Mouse (Mus musculus) Muller cell, postnatal 12 days (primary cell): ENCODE measurements around the gene Rhox2b.
"Not testable (repeated sequence)": the region's sequence is repeated elsewhere in the genome, so short reads cannot be mapped to it uniquely, and the experiment has no call there.

ENCODE experiments used
- DNase-seq: peaks from one replicate; pipeline ENCODE4 v3.0.0-alpha.2; 2015; ENCODE audit errors: inconsistent ontology term

Rhox2b gene

DNA sequence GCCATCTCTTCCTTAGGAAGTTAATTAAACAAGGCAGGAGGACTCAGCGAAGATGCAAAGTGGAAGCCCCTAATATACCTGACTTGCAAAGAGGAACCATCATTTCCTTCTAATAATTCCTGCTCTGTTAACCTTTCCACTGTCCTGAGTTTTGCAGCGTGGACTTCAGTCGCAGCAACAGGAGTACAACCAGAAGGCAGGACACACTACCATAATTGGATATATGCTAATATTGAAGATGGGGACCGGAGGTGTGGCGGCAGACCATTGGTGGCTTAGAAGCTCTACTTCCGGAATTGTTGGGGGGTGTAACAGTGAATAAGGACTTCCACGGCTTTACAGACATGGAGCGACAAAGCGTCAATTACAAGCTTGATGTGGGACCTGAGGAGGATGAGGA lies at the start of gene Rhox2b:
Gene Rhox2b (plus strand): TSS at position 301 of the 400 bp plus-strand sequence.
- not testable (repeated sequence) for DNase-seq

DNA sequence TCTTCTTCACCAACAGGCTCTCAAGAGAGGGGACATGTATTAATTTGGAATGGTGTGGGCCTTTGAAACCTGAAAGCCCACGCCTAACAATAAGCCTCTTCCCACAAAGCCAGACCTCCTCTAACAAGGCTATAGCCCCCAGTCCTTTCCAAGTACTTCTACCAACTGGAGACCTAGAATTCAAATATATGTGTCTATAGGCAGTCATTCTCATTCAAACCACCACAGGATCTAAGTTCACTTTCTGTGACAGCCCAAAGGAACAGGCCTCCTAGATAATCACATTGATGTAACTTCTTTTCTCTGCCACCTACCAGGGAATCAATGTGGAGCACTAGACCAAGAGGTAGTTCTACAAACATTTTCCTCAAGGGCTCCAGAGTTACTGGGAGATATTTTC lies 32.1 kb upstream of the Rhox2b start, which contains the start of gene Rhox3a2:
Gene Rhox3a2 (plus strand): TSS at position 301 of the 400 bp plus-strand sequence.
- not testable (repeated sequence) for DNase-seq

DNA sequence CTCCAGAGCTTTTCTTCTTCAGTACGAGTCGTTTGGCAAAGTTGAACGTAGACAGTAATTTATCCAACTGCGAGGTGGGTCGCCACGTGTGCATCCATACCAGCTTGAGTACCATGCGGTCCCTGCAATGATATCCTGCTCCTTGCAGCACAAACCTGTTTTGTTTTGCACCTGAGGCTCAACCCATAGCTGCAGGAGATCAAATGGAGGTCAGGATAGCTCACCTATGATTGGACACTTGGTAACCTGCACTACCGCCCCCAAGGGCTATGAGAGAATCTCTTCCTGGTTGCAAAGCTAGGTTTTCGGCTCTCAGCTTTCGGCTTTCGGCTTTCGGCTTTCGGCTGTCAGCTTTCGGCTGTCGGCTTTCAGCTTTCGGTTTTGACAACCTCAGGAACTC lies 21.3 kb upstream of the Rhox2b start, which contains the start of gene Rhox4a2:
Gene Rhox4a2 (plus strand): TSS at position 301 of the 400 bp plus-strand sequence.
- DNase-seq, result not testable (repeated sequence)

DNA sequence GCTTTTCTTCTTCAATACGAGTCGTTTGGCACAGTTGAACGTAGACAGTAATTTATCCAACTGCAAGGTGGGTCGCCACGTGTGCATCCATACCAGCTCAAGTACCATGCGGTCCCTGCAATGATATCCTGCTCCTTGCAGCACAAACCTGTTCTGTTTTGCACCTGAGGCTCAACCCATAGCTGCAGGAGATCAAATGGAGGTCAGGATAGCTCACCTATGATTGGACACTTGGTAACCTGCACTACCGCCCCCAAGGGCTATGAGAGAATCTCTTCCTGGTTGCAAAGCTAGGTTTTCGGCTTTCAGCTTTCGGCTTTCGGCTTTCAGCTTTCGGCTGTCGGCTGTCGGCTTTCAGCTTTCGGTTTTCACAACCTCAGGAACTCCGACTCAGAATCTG lies 20.3 kb downstream of the Rhox2b start, which contains the start of gene Rhox4b:
Gene Rhox4b (plus strand): TSS at position 301 of the 400 bp plus-strand sequence.
- DNase-seq, result not testable (repeated sequence)

DNA sequence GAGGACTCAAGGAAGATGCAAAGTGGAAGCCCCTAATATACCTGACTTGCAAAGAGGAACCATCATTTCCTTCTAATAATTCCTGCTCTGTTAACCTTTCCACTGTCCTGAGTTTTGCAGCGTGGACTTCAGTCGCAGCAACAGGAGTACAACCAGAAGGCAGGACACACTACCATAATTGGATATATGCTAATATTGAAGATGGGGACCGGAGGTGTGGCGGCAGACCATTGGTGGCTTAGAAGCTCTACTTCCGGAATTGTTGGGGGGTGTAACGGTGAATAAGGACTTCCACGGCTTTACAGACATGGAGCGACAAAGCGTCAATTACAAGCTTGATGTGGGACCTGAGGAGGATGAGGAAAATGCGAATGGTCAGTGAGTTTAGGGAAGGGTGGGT lies 41.5 kb downstream of the Rhox2b start, which contains the start of gene Rhox2c:
Gene Rhox2c (plus strand): TSS at position 301 of the 400 bp plus-strand sequence.
- not testable (repeated sequence) for DNase-seq

DNA sequence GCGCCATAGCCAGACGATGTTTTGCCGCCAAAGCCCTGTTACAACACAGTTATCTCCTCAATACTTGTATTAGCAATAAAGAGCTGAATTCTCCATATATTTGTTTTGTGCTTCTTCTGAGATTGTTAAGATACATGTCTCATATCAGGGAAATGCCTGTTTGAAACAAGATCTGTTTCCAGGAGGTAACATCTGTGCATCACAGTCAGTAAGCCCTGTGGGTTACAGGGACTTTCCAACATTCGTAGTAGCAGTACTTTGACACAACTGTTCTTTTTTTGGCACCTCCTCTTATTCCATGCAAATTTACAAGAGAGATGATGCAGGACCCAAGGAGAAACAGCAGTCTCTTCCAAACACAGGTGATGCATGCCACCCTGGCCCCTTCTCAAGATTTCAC lies 46.4 kb downstream of the Rhox2b start, which contains the start of gene Rhox3c:
Gene Rhox3c (plus strand): TSS at position 301 of the 400 bp plus-strand sequence.
- not testable (repeated sequence) for DNase-seq
